Mouse (Mus musculus): Measurements from ENCODE around the gene Selenok. TPM values are rescaled to one million over a fixed set of nuclear protein-coding genes. Genes with fewer than 3 reads are reported as not detected.

Selenok gene
- polyA plus RNA-seq, 1 experiment from 2014 or later = 333 TPM

DNA sequence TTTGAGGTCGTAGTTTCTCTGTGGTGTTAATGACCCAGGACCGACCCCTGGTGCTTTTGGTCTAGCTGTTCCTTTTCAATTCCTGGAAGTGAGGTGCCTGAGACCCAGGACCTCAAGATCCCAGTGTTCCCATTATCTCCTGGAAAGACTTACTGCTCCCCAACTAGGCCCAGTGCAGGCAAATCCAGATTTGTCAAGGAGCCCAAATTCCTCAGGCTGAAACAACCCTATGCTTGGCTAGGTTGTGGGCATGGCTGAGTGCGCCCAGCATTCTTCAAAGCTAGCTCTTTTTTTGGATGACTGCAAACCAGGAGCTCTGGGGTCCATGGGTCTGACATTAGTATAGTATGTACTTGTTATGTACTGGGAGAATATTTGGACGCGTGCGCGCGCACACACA, 51.3 kb downstream of the Selenok start:
- no peaks in the 10 kb centered on the region for H3K36me3 ChIP-seq
- H3K27ac ChIP-seq = no peak overlapping the region
- no peaks in the 10 kb centered on the region for H3K27me3 ChIP-seq
- H3K4me1 ChIP-seq = peaks cover 4% of the 10 kb centered on the region; the same call in 1 of the 2 replicates
- H3K9me3 ChIP-seq = no peaks in the 10 kb centered on the region
- H3K4me3 ChIP-seq = no peak overlapping the region
- ATAC-seq (ENCODE audit: insufficient number of reproducible peaks, low FRiP score, low TSS enrichment, low read depth) = no peak
- no peak overlapping the region for H3K4me2 ChIP-seq
- 90% methylated on average over 8 of the region's 8 CpGs for WGBS
- no peak overlapping the region for H3K9ac ChIP-seq

DNA sequence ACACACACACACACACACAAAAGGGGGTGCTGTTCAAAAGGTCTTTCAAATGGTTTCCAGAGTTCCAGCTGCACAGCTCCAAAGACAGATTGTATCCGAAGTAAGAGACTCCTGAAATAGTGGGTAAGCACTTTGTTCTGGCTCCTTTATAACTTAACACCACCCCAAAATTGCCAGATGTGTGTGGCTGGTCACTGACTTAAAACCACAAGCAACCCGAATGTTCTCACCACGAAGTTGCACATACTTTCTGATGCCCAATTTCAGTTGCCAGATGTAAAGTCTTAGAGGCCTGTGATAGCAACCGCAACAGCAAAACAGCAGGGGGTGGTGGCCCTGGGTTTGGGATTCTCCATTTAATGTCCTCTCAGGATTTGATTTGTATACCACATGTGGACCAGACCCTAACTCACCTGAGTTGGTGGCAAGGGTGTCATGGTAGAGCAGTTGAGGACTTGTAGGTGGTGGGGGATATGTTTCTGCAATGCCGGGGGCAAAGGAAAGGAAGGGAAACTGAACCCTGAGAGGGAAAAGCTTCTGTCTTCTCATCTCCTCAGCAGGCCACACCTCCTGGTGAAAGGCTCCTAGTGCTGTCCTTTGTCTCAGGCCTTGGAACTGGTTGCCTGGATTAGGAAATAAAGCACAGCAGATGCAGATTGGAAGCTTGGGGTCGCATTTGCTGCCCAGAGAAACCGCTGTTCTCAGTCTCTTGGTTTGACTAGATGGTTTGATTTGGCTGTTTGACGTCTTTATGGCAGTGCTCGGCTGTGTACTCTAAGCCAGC, 51.9 kb downstream of the Selenok start:
- Histone ChIP-seq H3K27me3 (no peaks in the 10 kb centered on the region), H3K9me3 (no peaks in the 10 kb centered on the region), H3K4me2 (no peak overlapping the region), H3K27ac (no peak overlapping the region), H3K9ac (no peak overlapping the region), H3K36me3 (no peaks in the 10 kb centered on the region), H3K4me1 (peaks cover 4% of the 10 kb centered on the region; the same call in 1 of the 2 replicates), H3K4me3 (no peak overlapping the region)
- 37% methylated on average over 9 of the region's 9 CpGs for WGBS
- no peak for ATAC-seq (ENCODE audit: insufficient number of reproducible peaks, low FRiP score, low TSS enrichment, low read depth)

DNA sequence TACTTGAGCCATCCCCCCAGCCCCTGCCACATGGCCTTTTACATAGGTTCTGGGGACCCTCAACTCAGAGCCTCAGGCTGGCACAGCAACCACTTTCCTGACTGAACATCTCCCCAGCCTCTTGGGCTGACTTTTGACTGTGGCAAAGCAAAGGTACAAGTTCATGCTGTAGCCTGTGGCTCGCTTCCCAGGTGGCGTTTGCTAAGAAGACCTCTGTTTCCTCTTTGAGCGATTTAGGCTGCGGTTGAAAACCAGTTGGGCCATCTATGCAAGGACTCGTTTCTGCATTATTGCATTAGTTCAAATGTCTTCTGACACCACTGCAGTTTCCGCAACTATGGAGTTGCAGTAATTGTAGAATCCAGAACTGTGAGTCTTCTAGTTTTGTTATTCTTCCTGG, 54.4 kb downstream of the Selenok start:
- Histone ChIP-seq H3K36me3 (no peaks in the 10 kb centered on the region), H3K9ac (no peak overlapping the region), H3K4me3 (no peak overlapping the region), H3K27me3 (no peaks in the 10 kb centered on the region), H3K4me2 (no peak overlapping the region), H3K27ac (no peak overlapping the region), H3K9me3 (no peaks in the 10 kb centered on the region), H3K4me1 (0 out of 2 replicates have a peak, but pooled peaks cover 4% of the 10 kb centered on the region)
- ATAC-seq (ENCODE audit: insufficient number of reproducible peaks, low FRiP score, low TSS enrichment, low read depth) = no peak
- 88% methylated on average over 6 of the region's 6 CpGs for WGBS

- Histone ChIP-seq H3K9me3 (no peaks in the 10 kb centered on the region), H3K4me2 (no peak overlapping the region), H3K27ac (no peak overlapping the region), H3K4me3 (no peak overlapping the region), H3K9ac (no peak overlapping the region), H3K4me1 (no peaks in the 10 kb centered on the region), H3K36me3 (no peaks in the 10 kb centered on the region), H3K27me3 (no peaks in the 10 kb centered on the region)
- WGBS = 48% methylated on average over 7 of the region's 7 CpGs
- no peak for ATAC-seq (ENCODE audit: insufficient number of reproducible peaks, low FRiP score, low TSS enrichment, low read depth)
Measured at GRCm38 (mm10) chr14:30024387-30024786, 56.3 kb downstream of the Selenok start.

Small RNA genes lying within 50 kb of the gene (microRNA-seq; reads per million reads assigned to microRNA genes)
- gene Mir6947 = not detected

Other genes starting within 250 kb of the Selenok start
- gene Cacna2d3, start 246.4 kb upstream of the Selenok start, polyA plus RNA-seq (2015; fragmentation: Nextera tagmentation; extraction: Ambion mirVana) = 6.5 and 7.2 TPM in 2 replicates
- gene Actr8, start 10.0 kb downstream of the Selenok start, polyA plus RNA-seq (2015; fragmentation: Nextera tagmentation; extraction: Ambion mirVana) = 54.1 and 62.4 TPM in 2 replicates
- gene Il17rb, start 40.6 kb downstream of the Selenok start, polyA plus RNA-seq (2015; fragmentation: Nextera tagmentation; extraction: Ambion mirVana) = 0.93 and 1.4 TPM in 2 replicates
- gene Chdh, start 40.7 kb downstream of the Selenok start, polyA plus RNA-seq (2015; fragmentation: Nextera tagmentation; extraction: Ambion mirVana) = 0.81 and 0.84 TPM in 2 replicates